In the genomic region with DNA sequence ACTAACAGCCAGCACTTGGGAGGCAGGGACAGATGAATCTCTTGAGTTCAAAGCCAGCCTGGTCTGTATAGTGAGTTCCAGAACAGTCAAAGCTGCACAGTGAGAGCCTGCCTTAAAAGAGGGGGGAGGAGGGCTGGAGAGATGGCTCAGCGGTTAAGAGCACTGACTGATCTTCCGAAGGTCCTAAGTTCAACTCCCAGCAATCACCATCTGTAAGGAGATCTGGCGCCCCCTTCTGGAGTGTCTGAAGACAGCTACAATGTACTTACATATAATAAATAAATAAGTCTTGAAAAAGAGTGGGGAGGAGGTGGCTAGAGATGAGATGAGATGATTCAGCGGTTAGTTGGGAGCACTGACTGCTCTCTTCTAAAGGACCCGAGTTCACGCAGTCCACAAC, we compare ENCODE assay signal across 11 mouse cellular contexts. TPM values are rescaled to one million over a fixed set of nuclear protein-coding genes. Genes with fewer than 3 reads are reported as not detected.
A peak's percentile ranks its signal among the peaks of the same experiment; 100 is the strongest.
DNase-seq lines count a peak whose midpoint lies in the region; ATAC-seq lines count a peak whose summit lies in the region.
"Had no signal": no experiment of that assay in that cellular context is flagged by ENCODE, and none has a peak within 500 bp of the region (broad histone marks: within the 10 kb centered on the region; RNA-seq: fewer than 3 reads in every experiment).

No protein-coding gene starts in this region.

- peak; percentile 25 for DNase-seq in adrenal gland, postnatal 10 days
- DNase-seq in adrenal gland, postnatal 4 days (ENCODE audit: low spot score in 2 of 2), result no peak
- DNase-seq in kidney, postnatal 4 days, result peak; percentile 30 to 49
- DNase-seq in kidney, adult 18-20 months, result no peak
- DNase-seq in CD4-positive helper T cell, adult 2 months (ENCODE audit: low read depth, low spot score), result peak; percentile 30
- no peak for DNase-seq in liver, embryonic 11.5 days (ENCODE audit: low spot score)
- no peak for DNase-seq in urinary bladder, adult 18-20 months (ENCODE audit: low spot score in 2 of 2)
- no peak for DNase-seq in left cerebral cortex, adult 9 months (ENCODE audit: low spot score in 2 of 2)

- 0 out of 2 replicates have a peak, but pooled peaks have one; percentile 24 for ATAC-seq in liver, embryonic 11.5 days (replicated peaks; ENCODE audit: low FRiP score)

- peaks cover 32% of the 10 kb centered on the region for H3K36me3 ChIP-seq in liver, embryonic 11.5 days (ENCODE audit: control insufficient read depth, insufficient read depth, low read length)

- 79% methylated on average over 6 of the region's 6 CpGs for WGBS in liver, embryonic 11.5 days

- no peak overlapping the region for H3K4me2 ChIP-seq in liver, embryonic 11.5 days
- H3K4me2 ChIP-seq: embryonic facial prominence, embryonic 12.5 days; hindbrain, embryonic 14.5 days had no signal

- no peak overlapping the region for H3K4me3 ChIP-seq in liver, embryonic 11.5 days (ENCODE audit: low read depth, low read length)
- H3K4me3 ChIP-seq: embryonic facial prominence, embryonic 12.5 days; megakaryocyte, embryonic 14.5 days had no signal

- no peaks in the 10 kb centered on the region for H3K9me3 ChIP-seq in liver, embryonic 11.5 days (ENCODE audit: control insufficient read depth, low read length)
- H3K9me3 ChIP-seq: embryonic facial prominence, embryonic 12.5 days; megakaryocyte, embryonic 14.5 days had no signal

- no peak overlapping the region for H3K27ac ChIP-seq in liver, embryonic 11.5 days (ENCODE audit: low read depth, low read length)
- H3K27ac ChIP-seq: embryonic facial prominence, embryonic 12.5 days; hindbrain, embryonic 14.5 days had no signal

- H3K27me3 ChIP-seq in liver, embryonic 11.5 days (replicated peaks; ENCODE audit: control insufficient read depth, insufficient read depth, low read length), result no peaks in the 10 kb centered on the region
- H3K27me3 ChIP-seq: embryonic facial prominence, embryonic 12.5 days; megakaryocyte, embryonic 14.5 days had no signal

- H3K9ac ChIP-seq in liver, embryonic 11.5 days (ENCODE audit: low read depth, low read length), result no peak overlapping the region
- H3K9ac ChIP-seq: embryonic facial prominence, embryonic 12.5 days; hindbrain, embryonic 14.5 days had no signal

- H3K4me1 ChIP-seq in liver, embryonic 11.5 days (replicated peaks; ENCODE audit: control insufficient read depth, insufficient read depth, low read length), result peaks cover 7% of the 10 kb centered on the region

RNA-seq across cellular contexts. Expression of a gene that starts 15.0 kb away (rescaled TPM):
- 10 to 100 TPM; 28.1 to 29.4 TPM for total RNA-seq in adrenal gland, postnatal 10 days (2021)
- 10 to 100 TPM; 63.4 to 80.4 TPM for total RNA-seq in adrenal gland, postnatal 4 days (2021)
- 102 and 104 TPM in 2 replicates for polyA plus RNA-seq in liver, embryonic 11.5 days (2014; fragmentation: Nextera tagmentation; extraction: Ambion mirVana)

RNA-seq across cellular contexts. Expression of a gene that starts 35.2 kb away (rescaled TPM):
- total RNA-seq in adrenal gland, postnatal 10 days (2021), result 10 to 100 TPM; 10.2 to 18.2 TPM
- total RNA-seq in adrenal gland, postnatal 4 days (2021), result 10 to 100 TPM; 21.7 to 25.5 TPM
- 7.9 and 10.3 TPM in 2 replicates for polyA plus RNA-seq in liver, embryonic 11.5 days (2014; fragmentation: Nextera tagmentation; extraction: Ambion mirVana)

Comparison
In these comparisons a context has a peak if more than half of its experiments do, and no peak if none do; other contexts are left out.
1. DNase-seq: peak in adrenal gland, postnatal 10 days (single experiment), kidney, postnatal 4 days (2 of 2) and CD4-positive helper T cell, adult 2 months (single experiment); none in adrenal gland, postnatal 4 days (0 of 2), kidney, adult 18-20 months (single experiment), liver, embryonic 11.5 days (single experiment), urinary bladder, adult 18-20 months (0 of 2) and left cerebral cortex, adult 9 months (0 of 2).